Mouse (Mus musculus) gastrocnemius, adult 2 months (tissue): ENCODE measurements at regions not wholly inside any gene's neighbourhood (a gene's known extent, or its start where the extent isn't known, plus 50 kb on each side); places are given as distances from the start of the nearest gene placed in this dataset.
A peak's percentile ranks its signal among the peaks of the same experiment; 100 is the strongest.
"Not testable (repeated sequence)": the region's sequence is repeated elsewhere in the genome, so short reads cannot be mapped to it uniquely, and the experiment has no call there.

ENCODE experiments used
- DNase-seq: peaks from one replicate; pipeline ENCODE4 v3.0.0; 2022
- H3K27ac ChIP-seq: fragments of 200-600 bp; 2 replicates; pipeline ENCODE4 v1.8.1; 2022; ENCODE audit warnings: mild to moderate bottlenecking
- H3K4me3 ChIP-seq: fragments of 200-600 bp; 2 replicates; pipeline ENCODE4 v1.8.1; 2022; ENCODE audit warnings: mild to moderate bottlenecking, moderate library complexity
- CTCF ChIP-seq: fragments of 200-600 bp; IDR thresholded peaks from 2 replicates; pipeline ENCODE4 v1.8.1; 2022; ENCODE audit warnings: antibody characterized with exemption, mild to moderate bottlenecking, moderate library complexity
- intact Hi-C: fragments of 180-260 bp; cut with DNase I; formaldehyde crosslinking; loops from one replicate; pipeline ENCODE4 v1.15.1; 2025

DNA sequence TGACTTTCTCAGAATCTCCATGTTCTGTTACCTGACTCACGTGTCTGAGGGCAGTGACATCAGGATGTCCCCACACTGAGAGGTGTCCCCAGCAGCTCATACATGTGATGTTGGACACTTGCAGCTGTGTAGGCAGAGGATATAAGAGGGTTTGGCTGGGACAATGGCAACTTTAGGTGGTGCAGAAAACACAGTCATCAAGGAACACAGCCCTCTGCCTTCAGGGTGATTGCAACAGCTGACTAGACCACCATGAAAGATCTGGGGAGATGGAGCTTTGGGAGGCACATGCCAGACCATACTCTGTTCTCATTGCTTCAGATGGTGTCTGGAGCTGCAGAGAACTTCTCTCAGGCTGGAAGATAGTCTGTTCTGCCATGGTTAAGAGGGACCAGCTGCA is 135.2 kb downstream of the Dll1 start:
- no peak for DNase-seq
- H3K4me3 ChIP-seq = no peak overlapping the region
- intact Hi-C loops = no loop called here
- no peak for TF ChIP-seq CTCF
- no peak overlapping the region for H3K27ac ChIP-seq

DNA sequence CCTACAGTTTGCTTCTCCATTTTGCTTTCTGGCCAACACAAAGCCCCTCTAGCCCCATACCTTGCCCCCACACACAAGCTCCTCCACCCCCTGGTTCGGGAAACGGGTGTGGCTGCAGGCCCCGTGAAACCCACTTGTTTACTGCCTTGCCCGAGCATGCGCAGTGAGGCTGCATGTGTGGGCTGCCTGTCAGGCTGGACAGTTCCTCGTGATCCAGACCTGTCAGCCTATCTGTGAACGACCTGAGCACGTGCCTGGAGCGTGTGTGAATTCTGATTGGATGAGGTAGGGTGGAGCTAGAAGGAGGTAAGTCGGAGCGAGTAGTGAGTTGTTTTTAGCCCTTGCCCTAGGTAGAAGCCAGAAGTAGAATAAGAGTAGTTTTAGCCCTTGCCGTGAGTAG is 136.0 kb downstream of the Dll1 start:
- DNase-seq, H3K4me3 ChIP-seq, H3K27ac ChIP-seq, intact Hi-C loops: not testable (repeated sequence)

DNA sequence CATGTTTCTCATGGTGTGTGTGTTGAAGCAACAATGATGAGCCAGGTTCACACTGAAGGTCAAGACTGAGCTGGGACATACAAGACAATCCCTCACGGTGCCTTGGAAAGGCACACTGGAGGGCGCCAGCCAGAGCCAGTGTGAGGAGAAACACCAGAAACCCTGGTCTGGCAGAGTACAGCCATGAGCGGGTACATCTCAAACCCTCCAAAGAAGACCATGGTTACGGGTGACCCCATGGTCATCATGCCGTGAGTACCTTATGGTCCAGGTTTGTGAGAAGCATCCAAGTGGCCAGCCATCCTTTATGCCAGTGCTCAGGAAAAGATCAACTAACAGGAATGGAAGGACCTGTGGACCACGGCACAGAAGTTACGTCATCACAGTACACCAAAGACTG is 136.7 kb downstream of the Dll1 start:
- no peak overlapping the region for H3K27ac ChIP-seq
- DNase-seq = no peak
- intact Hi-C loops = no loop called here
- no peak for TF ChIP-seq CTCF
- H3K4me3 ChIP-seq = no peak overlapping the region

DNA sequence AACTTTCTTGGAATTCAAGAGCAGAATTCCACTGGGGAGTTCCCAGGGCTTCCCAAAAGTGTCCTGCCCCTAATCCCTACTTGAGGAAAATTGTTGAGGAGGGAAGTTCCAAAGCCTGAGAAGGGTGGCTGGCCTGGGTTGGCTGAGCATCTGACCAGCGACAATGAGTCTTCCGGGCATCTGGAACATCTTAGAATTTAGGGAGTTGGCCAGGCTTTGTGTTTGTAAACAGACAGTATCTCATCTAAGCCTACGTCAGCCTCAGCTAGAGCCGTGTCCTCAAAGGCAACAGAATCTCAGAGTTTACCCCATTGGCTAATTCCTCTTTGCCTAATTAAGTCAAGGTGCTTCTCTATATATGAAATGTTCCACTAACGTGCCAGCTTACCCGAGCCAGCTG is 141.6 kb downstream of the Dll1 start:
- DNase-seq = no peak
- intact Hi-C loops = no loop called here
- TF ChIP-seq CTCF = no peak
- Histone ChIP-seq H3K4me3 (no peak overlapping the region), H3K27ac (no peak overlapping the region)

DNA sequence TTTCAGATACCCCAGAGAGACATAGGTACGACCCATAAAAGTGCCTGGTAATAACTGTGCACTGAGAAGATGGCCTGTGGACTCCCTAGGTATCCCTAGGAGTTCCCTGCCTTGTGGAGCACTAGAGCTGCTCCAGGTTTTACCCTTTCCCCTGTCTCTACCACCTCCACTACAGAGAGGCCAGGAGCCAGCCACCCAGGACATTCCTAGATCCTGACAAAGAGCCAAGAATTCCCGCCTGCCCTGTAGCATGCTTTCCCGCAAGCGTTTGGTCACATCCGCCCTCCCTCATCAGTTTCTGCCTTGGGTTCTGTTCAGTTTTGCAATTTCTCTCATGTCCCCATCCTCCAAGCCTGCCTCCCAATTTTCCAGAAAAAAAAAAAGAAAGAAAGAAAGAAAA is 145.5 kb downstream of the Dll1 start:
- H3K4me3 ChIP-seq = no peak overlapping the region
- intact Hi-C loops = no loop called here
- no peak overlapping the region for H3K27ac ChIP-seq
- no peak for TF ChIP-seq CTCF
- DNase-seq = no peak

DNA sequence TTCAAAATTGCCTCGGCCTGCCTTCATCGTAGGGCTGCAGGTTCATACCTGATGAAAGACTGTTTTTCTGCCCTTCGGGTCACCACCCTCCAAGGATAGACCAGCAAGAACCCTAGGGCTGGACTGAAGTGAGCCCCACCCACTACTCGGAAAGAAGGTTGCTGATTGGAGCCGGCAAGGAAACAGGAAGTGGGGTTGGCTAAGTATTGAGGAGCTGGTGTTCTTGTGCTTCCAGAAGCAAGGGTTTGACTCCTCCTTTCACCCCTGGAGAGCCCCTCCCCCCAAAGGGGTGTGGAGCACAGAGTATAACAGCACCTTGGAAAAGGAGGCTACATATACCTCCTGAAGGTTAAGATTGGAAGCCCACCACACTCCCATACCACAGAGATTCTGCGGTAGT is 147.5 kb downstream of the Dll1 start:
- TF ChIP-seq CTCF = no peak
- Histone ChIP-seq H3K27ac (no peak overlapping the region), H3K4me3 (no peak overlapping the region)
- intact Hi-C loops = no loop called here
- DNase-seq = no peak

DNA sequence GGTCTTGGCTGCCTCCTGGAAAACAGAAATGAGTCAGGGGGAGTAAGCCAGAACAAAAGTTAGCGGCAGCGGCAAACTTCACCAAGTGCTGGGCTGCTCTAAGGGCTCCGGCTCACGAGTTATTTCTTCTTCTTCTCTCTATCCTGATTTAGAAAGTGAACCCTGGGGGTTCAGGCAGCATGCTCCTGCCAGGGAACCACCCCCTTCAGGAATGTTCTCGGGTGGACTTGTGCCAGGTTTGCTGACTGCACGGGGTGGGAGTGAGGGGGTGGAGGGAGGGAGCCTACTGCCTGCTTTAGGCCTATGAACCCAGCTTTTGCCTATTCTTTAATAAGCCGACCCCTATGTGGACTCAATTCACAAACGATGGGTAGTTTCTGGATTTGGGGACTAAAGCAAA is 148.6 kb downstream of the Dll1 start:
- intact Hi-C loops = no loop called here
- no peak for DNase-seq
- TF ChIP-seq CTCF = no peak
- Histone ChIP-seq H3K4me3 (no peak overlapping the region), H3K27ac (no peak overlapping the region)

DNA sequence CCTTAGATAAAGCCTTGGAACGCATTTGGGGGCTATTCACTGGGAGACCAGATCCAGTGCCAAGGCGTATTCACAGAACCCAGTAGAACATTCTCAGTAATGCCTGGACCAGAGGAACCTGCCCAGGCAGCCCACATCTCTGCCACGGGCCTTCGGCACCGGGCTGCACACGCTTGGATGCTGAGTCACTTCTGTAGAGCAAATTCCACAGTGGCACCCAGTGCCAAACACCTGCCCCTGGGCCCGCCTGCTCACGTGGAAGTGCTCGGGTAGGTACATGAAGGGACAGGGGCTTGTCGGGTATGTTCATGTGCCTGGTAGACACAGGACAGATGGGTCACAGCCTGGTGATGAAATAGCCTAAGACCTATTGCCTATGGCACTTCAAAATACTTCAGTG is 152.8 kb downstream of the Dll1 start:
- Histone ChIP-seq H3K27ac (no peak overlapping the region), H3K4me3 (no peak overlapping the region)
- intact Hi-C loops = no loop called here
- DNase-seq = no peak
- no peak for TF ChIP-seq CTCF

DNA sequence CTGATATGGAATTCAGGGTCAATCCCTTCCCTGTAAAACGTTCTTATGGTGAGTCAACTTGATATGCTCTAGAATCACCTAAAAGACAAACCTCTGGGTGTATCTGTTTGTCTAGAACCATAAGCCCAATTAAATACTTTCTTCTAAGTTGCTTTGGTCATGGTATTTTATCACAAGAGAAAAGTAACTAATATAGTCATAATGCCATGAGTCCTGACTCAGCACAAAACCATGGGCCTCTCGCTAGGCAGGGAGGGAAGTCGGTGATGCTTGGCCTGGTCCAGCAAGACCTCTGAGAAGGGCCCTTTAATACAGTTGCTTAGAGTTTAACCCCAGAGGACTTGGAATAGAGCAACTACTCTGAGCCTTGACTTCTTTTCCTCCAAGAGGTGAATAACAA is 153.7 kb downstream of the Dll1 start:
- H3K4me3 ChIP-seq = no peak overlapping the region
- TF ChIP-seq CTCF = no peak
- intact Hi-C loops = no loop called here
- no peak for DNase-seq
- no peak overlapping the region for H3K27ac ChIP-seq

DNA sequence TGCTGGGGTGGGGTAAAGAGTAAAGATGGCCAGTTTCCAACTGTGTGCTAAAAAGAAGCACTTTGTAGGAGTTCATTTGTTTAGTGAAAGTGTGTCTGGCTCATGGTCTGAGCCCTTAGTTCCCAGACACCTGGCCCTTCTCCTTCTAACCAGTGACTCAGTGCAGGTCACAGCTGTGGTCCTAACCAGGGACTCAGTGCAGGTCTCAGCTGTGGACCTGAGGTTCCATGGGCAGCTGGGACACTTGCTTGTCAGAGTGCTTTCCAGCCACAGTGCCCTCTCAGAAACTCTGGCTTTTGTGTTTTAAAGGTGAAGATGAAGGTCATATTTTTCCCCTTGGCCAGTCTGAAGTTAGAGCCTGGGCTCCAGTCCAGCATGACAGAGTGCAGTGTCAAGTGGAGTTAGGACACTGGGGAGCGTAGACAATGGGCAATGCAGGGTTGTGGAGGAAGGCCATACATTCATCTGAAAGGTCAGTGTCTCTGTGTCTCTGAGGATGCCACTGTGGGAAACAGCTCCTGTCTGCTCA is 162.5 kb downstream of the Dll1 start:
- TF ChIP-seq CTCF = no peak
- Histone ChIP-seq H3K27ac (no peak overlapping the region), H3K4me3 (no peak overlapping the region)
- intact Hi-C loops = loop anchor here (5.0 kb wide), 1 partner anchor 43 kb away; no protein-coding TSS in a partner anchor
- no peak for DNase-seq

DNA sequence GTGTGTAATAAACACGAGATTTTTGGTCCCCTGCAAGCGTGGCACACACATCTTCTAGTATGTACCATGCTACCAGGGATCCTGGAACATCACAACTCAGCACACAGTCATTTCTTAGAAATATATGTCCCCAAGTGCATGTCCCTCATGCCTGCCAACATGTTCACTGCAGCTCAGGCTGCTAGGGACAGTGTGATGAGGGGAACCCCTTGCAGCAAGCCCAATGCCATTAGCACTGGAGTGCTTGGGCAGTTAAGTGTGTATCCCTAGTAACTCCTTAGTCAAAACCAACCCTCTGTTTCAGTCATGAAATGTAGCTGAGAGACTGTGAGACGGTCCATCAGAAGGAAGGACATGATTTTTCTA is 167.5 kb upstream of the Gm3448 start:
- DNase-seq = no peak
- Histone ChIP-seq H3K4me3 (no peak overlapping the region), H3K27ac (no peak overlapping the region)
- intact Hi-C loops = no loop called here
- no peak for TF ChIP-seq CTCF

DNA sequence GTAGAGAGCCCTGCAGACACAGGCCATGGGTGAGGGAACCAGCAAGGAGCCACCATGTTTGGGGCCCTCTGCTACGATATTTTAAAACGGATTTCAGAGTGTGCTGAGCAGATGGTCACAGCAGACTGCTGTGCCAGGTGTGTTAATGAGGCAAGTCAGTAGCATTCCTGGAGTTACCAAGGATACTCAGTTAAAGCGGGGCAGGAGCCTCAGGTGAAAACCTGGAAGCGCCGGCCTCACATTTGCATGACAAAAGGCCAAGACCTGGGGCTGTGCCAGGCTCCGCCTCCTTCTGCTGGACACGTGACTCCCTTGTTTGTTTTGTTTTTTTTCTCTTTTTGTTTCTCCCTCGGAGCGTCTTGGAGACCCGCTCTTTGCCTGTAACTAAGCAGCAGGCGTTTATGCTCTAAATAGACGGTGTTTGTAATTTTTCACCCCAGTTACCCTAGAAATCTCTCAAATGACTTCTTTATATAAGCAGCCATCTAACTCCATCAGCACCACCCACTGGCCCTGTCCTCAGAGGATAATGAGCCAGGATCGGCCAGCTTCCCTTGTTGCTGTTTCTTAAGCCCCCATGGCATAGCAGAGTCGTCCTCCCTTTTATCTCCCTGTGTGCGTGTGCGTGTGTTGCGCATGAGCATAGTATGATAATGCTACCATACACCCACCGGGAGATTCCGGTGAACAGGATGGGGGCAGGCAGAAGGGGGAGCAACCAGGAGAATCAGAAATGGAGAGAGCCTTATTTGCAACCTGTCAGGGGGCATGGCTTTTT is 166.9 kb upstream of the Gm3448 start:
- intact Hi-C loops = no loop called here
- no peak overlapping the region for H3K27ac ChIP-seq
- DNase-seq = peak; percentile 39
- TF ChIP-seq CTCF = no peak
- H3K4me3 ChIP-seq = peak overlapping the region; percentile 63

DNA sequence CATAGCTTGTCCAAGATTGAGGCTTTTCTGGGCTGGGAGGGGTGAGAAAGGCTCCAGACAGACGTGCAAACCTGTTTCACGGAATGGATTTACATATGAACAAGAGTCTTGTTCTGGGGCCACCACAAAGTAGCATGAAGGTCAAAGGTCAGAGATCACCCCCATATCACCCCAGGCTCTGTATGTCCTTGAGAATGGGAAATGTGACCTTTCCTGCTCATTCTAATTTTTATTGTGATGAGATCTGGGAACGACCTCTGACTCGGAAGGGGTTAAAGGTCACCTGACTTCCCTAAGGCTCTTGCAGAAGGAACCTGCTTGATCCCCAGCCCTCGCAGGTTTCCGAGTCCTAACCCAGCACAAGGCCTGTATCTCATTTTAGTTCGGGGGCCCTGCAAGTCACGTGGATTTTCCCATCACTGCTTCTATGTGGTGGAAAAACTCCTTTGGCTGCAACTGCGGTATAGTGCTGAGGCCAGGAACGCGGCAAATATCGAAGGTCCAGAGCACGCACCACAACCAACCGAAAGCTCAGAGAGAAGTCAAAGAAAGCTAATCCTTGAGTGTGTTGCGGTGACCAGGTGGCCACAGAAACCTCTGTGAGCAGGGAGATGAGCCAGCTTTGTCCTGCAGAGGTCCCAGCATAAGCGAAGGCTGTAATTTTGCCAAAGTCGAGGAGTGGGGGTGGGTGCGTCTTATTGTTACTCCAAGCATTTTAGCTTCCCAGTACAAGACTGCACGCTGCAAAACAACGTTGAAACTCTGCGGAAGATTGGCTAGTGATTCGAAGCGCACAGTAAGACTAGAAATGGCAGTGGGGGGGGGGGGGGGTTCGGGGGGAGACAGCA is 166.1 kb upstream of the Gm3448 start:
- no peak for DNase-seq
- Histone ChIP-seq H3K27ac (no peak overlapping the region), H3K4me3 (peak overlapping the region; percentile 63)
- no peak for TF ChIP-seq CTCF
- intact Hi-C loops = no loop called here
